Mouse (Mus musculus): ENCODE results near the gene Stab1.

DNA sequence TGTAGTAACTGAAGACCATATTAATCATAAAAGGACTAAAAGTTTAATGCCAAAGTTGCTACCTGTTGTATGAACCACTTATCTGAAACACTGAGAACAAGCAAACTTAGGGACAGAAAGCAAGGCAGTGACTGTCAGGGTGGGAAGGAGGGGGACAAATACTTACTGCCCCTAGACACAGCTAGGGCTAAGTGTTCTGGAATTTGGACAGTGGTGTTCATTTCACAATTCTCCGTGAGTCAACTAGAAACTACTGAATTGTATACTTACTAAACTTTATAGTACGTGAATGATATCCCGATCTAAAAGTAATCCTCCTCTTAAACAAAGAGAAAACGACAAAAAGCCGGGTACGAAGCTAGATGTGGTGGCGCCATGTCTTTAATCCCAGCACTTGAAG is 31.2 kb upstream of the Stab1 start:
- TF ChIP-seq CTCF (IDR thresholded peaks at IDR 0.05; ENCODE audit: low read depth) (no peak), EP300 (IDR thresholded peaks at IDR 0.05; ENCODE audit: low read depth) (no peak)

Data from liver, embryonic 14.5 days (tissue).